Mouse (Mus musculus) activated CD4-positive, CD25-positive, alpha-beta regulatory T cell, adult 9 weeks (primary cell): ENCODE results near the gene Anks1b. TPM values are rescaled to one million over a fixed set of nuclear protein-coding genes. Genes with fewer than 3 reads are reported as not detected.

Experiments
- polyA plus RNA-seq: library from polyadenylated mRNA; unstranded; fragments of 100-300 nt; shearing (Covaris generic); gene quantifications from one replicate; pipeline ENCODE4 v1.2.1, GENCODE M21; 2017

Gene Anks1b
- not detected for polyA plus RNA-seq

GRCm38 (mm10) chr10:89873146-89873950 lies at the start of gene Anks1b:
Gene Anks1b, plus strand, starts transcription at chr10:89873509.

Other genes starting within 250 kb of the Anks1b start
- 21.3 TPM for gene Scyl2, start 187.2 kb upstream of the Anks1b start, polyA plus RNA-seq
- gene Actr6, start 141.2 kb upstream of the Anks1b start, polyA plus RNA-seq, result 31.9 TPM
- 24.2 TPM for gene Uhrf1bp1l, start 128.5 kb upstream of the Anks1b start, polyA plus RNA-seq